Mouse (Mus musculus) lung, embryonic 16.5 days (tissue): ENCODE data around the gene Noxo1. TPM values are rescaled to one million over a fixed set of nuclear protein-coding genes. Genes with fewer than 3 reads are reported as not detected.

Experiments
- ATAC-seq: fragments of 200-750 bp; cut with Nextera tagmentation; 2 replicates; pipeline ENCODE4 v1.8.0; 2017; ENCODE audit warnings: low read depth, mild to moderate bottlenecking, moderate library complexity
- H3K27ac ChIP-seq: fragments of 300-500 bp; sonication (generic); 2 replicates; pipeline ENCODE4 v1.5.1; 2014; ENCODE audit warnings: mild to moderate bottlenecking, control low read depth, low read length
- H3K27me3 ChIP-seq: fragments of 300-500 bp; sonication (generic); 2 replicates; pipeline ENCODE4 v1.6.1; 2014; ENCODE audit warnings: low read depth, low read length, mixed read lengths; ENCODE audit not compliant: control insufficient read depth, insufficient read depth
- H3K36me3 ChIP-seq: fragments of 300-500 bp; sonication (generic); 2 replicates; pipeline ENCODE4 v1.6.1; 2014; ENCODE audit warnings: low read length; ENCODE audit not compliant: control insufficient read depth, insufficient read depth
- H3K4me1 ChIP-seq: fragments of 300-500 bp; sonication (generic); replicated peaks from 2 replicates; pipeline ENCODE4 v1.6.1; 2014; ENCODE audit warnings: low read length, mixed read lengths; ENCODE audit not compliant: control insufficient read depth, insufficient read depth
- H3K4me2 ChIP-seq: fragments of 300-500 bp; sonication (generic); 2 replicates; pipeline ENCODE4 v1.6.1; 2014; ENCODE audit warnings: low read depth, low read length, control low read depth
- H3K4me3 ChIP-seq: fragments of 300-500 bp; sonication (generic); 2 replicates; pipeline ENCODE4 v1.5.1; 2014; ENCODE audit warnings: mild to moderate bottlenecking, low read length, control low read depth
- H3K9ac ChIP-seq: fragments of 300-500 bp; sonication (generic); 2 replicates; pipeline ENCODE4 v1.6.1; 2014; ENCODE audit warnings: low read length, control low read depth
- H3K9me3 ChIP-seq: fragments of 300-500 bp; sonication (generic); 2 replicates; pipeline ENCODE4 v1.6.1; 2016; ENCODE audit warnings: low read length; ENCODE audit not compliant: control insufficient read depth
- WGBS: fragments of 180-500 bp; shearing (Covaris S2); extraction: QIAGEN DNeasy Blood & Tissue Kit; methylation state at CpG from one replicate; pipeline ENCODE4 v1.1.7; 2014; 5-methylcytosine and 5-hydroxymethylcytosine counted together
- polyA plus RNA-seq: library from polyadenylated mRNA; unstranded; fragments of >200 nt; fragmentation: Nextera tagmentation; extraction: Ambion mirVana; gene quantifications from 2 replicates; pipeline ENCODE4 v1.2.1, GENCODE M21; 2015

The Noxo1 gene
- polyA plus RNA-seq, 1 experiment from 2014 or later = 4.2 TPM

DNA sequence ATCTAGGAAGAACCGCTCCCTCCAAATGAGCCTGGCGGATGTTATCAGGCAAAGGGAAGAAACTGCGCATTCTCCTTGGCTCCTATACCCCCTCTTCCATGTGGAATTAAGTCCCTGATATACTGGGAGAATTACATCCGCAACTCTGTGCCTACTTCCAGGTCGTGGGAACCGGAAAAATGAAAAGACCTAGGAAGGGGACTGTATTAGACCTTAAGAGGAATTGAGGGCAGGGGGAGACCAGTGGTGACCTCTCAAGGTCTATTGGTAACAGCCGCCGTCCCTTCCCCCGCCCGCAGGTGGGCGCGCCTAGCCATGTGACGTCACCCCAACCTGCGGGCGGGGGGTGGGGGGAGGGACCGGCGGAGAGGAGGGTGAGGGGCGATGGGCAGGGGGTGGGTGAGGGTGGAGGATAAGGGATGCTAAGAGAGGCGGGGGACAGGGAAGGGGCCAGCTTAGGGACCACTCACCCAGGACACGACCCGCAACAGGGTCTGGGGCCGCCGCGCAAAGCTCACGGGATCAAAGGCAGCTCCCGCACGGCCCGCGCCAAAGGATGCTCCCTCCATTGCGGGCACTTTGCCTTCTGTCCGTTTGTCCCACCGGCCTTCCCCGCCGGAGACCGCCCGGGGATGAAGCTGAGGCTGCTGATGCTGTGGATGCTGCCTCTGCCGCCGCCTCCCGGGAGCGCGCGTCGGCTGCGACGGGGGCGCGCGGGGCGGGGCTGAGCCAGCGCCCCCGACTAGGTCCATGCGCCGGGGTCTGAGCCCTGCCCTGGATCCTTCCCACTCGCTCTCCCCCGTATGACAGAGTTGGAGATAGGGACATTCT lies 6.6 kb upstream of the Noxo1 start, which contains the start of gene Syngr3:
Syngr3 (minus strand) TSS at position 705 of the 831 bp plus-strand sequence.
- no peaks in the 10 kb centered on the region for H3K9me3 ChIP-seq
- H3K4me1 ChIP-seq = peaks cover 8% of the 10 kb centered on the region
- H3K27ac ChIP-seq = no peak within 1 kb of the TSS
- WGBS = under 1% methylated on average over 43 of the region's 55 CpGs
- peak within 1 kb of the TSS; percentile 48 for H3K9ac ChIP-seq
- peak within 1 kb of the TSS; percentile 46 for H3K4me3 ChIP-seq
- peaks cover 6% of the 10 kb centered on the region; the same call in 1 of the 2 replicates for H3K36me3 ChIP-seq
- H3K27me3 ChIP-seq = peaks cover 36% of the 10 kb centered on the region
- ATAC-seq = peak; percentile 20; the same call in 1 of the 2 replicates
- peak within 1 kb of the TSS; percentile 66 for H3K4me2 ChIP-seq

DNA sequence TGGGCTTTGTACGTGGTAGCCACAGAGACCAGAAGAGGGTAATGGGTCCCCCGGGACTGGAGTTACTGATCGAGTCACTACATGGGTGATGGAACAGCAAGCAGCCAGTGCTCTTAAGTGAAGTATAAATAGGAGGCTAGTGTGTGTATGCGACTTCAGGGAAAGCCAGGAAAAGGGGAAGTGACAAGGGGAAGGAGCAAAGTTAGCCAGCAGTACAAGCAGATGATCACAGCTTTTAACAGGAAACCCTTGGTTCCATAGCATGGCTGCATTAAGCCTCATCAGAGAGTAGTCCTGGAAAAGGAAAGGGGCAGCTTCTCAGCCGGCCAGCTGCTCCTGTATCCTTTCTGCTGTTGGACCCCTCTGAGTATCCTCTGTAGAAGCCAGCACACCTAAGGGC lies 3.6 kb upstream of the Noxo1 start:
- no peak for ATAC-seq
- H3K27ac ChIP-seq = no peak overlapping the region
- 84% methylated on average over 5 of the region's 5 CpGs for WGBS
- no peak overlapping the region for H3K9ac ChIP-seq
- peaks cover 21% of the 10 kb centered on the region for H3K4me1 ChIP-seq
- no peak overlapping the region for H3K4me2 ChIP-seq
- H3K27me3 ChIP-seq = peaks cover 33% of the 10 kb centered on the region
- H3K4me3 ChIP-seq = no peak overlapping the region
- no peaks in the 10 kb centered on the region for H3K9me3 ChIP-seq
- peaks cover 6% of the 10 kb centered on the region; the same call in 1 of the 2 replicates for H3K36me3 ChIP-seq

DNA sequence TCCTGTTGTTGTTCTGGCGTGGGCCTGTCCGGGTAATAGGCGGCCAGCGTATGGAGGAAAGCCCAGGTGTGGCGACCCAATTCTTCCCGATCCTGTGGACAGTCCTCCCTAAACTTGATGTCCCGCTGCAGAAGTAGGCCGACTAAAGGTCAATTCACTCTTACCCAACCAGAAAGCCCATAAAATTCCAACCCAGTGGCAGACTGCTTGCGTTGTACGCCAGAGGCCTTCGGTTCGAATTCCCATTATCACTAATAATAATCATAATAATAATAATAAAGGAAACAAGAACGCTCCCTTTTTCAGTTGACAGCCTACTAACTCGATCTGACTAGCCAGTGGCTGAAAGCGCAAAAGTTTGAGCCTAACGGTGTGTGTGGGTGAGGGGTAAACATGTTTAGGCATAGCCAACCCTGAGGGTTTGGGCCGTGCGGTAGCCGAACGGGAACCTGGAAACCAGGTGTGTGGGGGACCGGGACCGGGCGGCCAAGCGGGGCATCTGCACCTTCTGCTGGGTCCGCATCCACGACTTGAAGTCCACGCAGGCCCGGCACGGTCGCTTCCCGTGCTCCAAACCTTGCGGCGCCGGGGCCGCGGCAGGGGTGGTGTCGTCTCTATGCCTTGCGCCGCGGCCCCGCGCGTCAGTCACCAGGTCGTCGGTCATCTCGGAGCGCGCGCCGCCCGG lies 566 bp upstream of the Noxo1 start:
- H3K27ac ChIP-seq = peak overlapping the region; percentile 89
- peak overlapping the region; percentile 89 for H3K4me3 ChIP-seq
- peaks cover 9% of the 10 kb centered on the region; the same call in 1 of the 2 replicates for H3K36me3 ChIP-seq
- peak overlapping the region; percentile 88 for H3K4me2 ChIP-seq
- H3K4me1 ChIP-seq = peaks cover 22% of the 10 kb centered on the region
- no peaks in the 10 kb centered on the region for H3K9me3 ChIP-seq
- peak overlapping the region; percentile 92 for H3K9ac ChIP-seq
- peaks cover 3% of the 10 kb centered on the region for H3K27me3 ChIP-seq
- WGBS = 6% methylated on average over 47 of the region's 51 CpGs
- ATAC-seq = no peak; the same call in 1 of the 2 replicates

- no peak for ATAC-seq
- Histone ChIP-seq H3K9me3 (no peaks in the 10 kb centered on the region), H3K27me3 (no peaks in the 10 kb centered on the region), H3K27ac (peak overlapping the region; percentile 47), H3K4me3 (no peak overlapping the region), H3K4me1 (peaks cover 22% of the 10 kb centered on the region), H3K4me2 (peak overlapping the region; percentile 33; the same call in 1 of the 2 replicates), H3K9ac (no peak overlapping the region), H3K36me3 (peaks cover 20% of the 10 kb centered on the region)
- 16% methylated on average over 5 of the region's 5 CpGs for WGBS
Observed at GRCm38 (mm10) chr17:24697985-24698384, 2.0 kb downstream of the Noxo1 start.

GRCm38 (mm10) chr17:24698715-24699114 lies 2.7 kb downstream of the Noxo1 start:
- H3K36me3 ChIP-seq = peaks cover 20% of the 10 kb centered on the region
- H3K9me3 ChIP-seq = no peaks in the 10 kb centered on the region
- no peak for ATAC-seq
- 57% methylated on average over 9 of the region's 9 CpGs for WGBS
- peak overlapping the region; percentile 47; the same call in 1 of the 2 replicates for H3K27ac ChIP-seq
- no peak overlapping the region for H3K9ac ChIP-seq
- H3K4me1 ChIP-seq = peaks cover 22% of the 10 kb centered on the region
- H3K27me3 ChIP-seq = no peaks in the 10 kb centered on the region
- peak overlapping the region; percentile 33; the same call in 1 of the 2 replicates for H3K4me2 ChIP-seq
- H3K4me3 ChIP-seq = no peak overlapping the region

DNA sequence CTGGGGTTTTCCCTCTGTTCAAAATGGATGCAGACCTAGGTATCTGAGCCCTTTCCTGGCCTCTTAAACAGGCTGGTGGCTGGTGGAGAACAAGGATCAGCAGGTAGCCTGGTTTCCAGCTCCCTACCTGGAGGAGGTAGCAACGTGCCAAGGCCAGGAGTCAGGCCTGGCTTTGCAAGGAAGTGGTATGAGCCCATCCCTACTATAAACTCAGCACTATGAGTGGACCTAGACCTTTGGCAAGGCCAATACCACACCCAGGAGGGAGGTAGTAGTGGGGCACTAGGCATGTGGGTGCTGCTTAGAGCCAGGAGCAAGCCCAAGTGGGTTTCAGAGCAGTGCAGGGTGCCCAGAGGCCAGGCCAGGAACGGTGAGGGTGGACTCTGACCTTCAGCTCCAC lies 3.4 kb downstream of the Noxo1 start:
- Histone ChIP-seq H3K27me3 (no peaks in the 10 kb centered on the region), H3K9me3 (no peaks in the 10 kb centered on the region), H3K4me1 (peaks cover 22% of the 10 kb centered on the region), H3K36me3 (peaks cover 24% of the 10 kb centered on the region), H3K4me2 (no peak overlapping the region), H3K27ac (no peak overlapping the region), H3K9ac (no peak overlapping the region), H3K4me3 (no peak overlapping the region)
- WGBS = 62% methylated on average over 2 of the region's 2 CpGs
- ATAC-seq = no peak

GRCm38 (mm10) chr17:24701251-24701650 lies 5.2 kb downstream of the Noxo1 start:
- Histone ChIP-seq H3K4me2 (no peak overlapping the region), H3K4me3 (no peak overlapping the region), H3K36me3 (peaks cover 28% of the 10 kb centered on the region), H3K27me3 (no peaks in the 10 kb centered on the region), H3K9me3 (no peaks in the 10 kb centered on the region), H3K27ac (no peak overlapping the region), H3K4me1 (peaks cover 18% of the 10 kb centered on the region), H3K9ac (no peak overlapping the region)
- no peak for ATAC-seq
- WGBS = 88% methylated on average over 9 of the region's 9 CpGs

- Histone ChIP-seq H3K4me1 (peaks cover 7% of the 10 kb centered on the region), H3K9ac (no peak overlapping the region), H3K27ac (no peak overlapping the region), H3K9me3 (no peaks in the 10 kb centered on the region), H3K27me3 (no peaks in the 10 kb centered on the region), H3K4me2 (no peak overlapping the region), H3K4me3 (no peak overlapping the region), H3K36me3 (peaks cover 24% of the 10 kb centered on the region)
- no peak for ATAC-seq
- 90% methylated on average over 3 of the region's 3 CpGs for WGBS
Observed at GRCm38 (mm10) chr17:24705821-24706220, 9.8 kb downstream of the Noxo1 start.
